Mouse (Mus musculus) intestine, embryonic 16.5 days (tissue): ENCODE data around the gene Coil. TPM values are rescaled to one million over a fixed set of nuclear protein-coding genes. Genes with fewer than 3 reads are reported as not detected.
A peak's percentile ranks its signal among the peaks of the same experiment; 100 is the strongest.
"Not testable (repeated sequence)": the region's sequence is repeated elsewhere in the genome, so short reads cannot be mapped to it uniquely, and the experiment has no call there.

ENCODE experiments used
- ATAC-seq: fragments of 200-750 bp; cut with Nextera tagmentation; 2 replicates; pipeline ENCODE4 v1.8.0; 2017; ENCODE audit warnings: moderate TSS enrichment, moderate library complexity
- H3K27ac ChIP-seq: fragments of 300-500 bp; sonication (generic); 2 replicates; pipeline ENCODE4 v1.5.1; 2014; ENCODE audit warnings: mild to moderate bottlenecking, low read length
- H3K27me3 ChIP-seq: fragments of 300-500 bp; sonication (generic); replicated peaks from 2 replicates; pipeline ENCODE4 v1.6.1; 2014; ENCODE audit warnings: low read length, control low read depth, mixed read lengths; ENCODE audit not compliant: control insufficient read depth, insufficient read depth
- H3K36me3 ChIP-seq: fragments of 300-500 bp; sonication (generic); 2 replicates; pipeline ENCODE4 v1.6.1; 2014; ENCODE audit warnings: low read length, control low read depth; ENCODE audit not compliant: control insufficient read depth, insufficient read depth
- H3K4me1 ChIP-seq: fragments of 300-500 bp; sonication (generic); 2 replicates; pipeline ENCODE4 v1.6.1; 2014; ENCODE audit warnings: low read length, control low read depth, mixed read lengths; ENCODE audit not compliant: control insufficient read depth, insufficient read depth
- H3K4me2 ChIP-seq: fragments of 300-500 bp; sonication (generic); 2 replicates; pipeline ENCODE4 v1.6.1; 2014; ENCODE audit warnings: low read depth, low read length, control low read depth
- H3K4me3 ChIP-seq: fragments of 300-500 bp; sonication (generic); 2 replicates; pipeline ENCODE4 v1.5.1; 2014; ENCODE audit warnings: mild to moderate bottlenecking, low read length
- H3K9ac ChIP-seq: fragments of 300-500 bp; sonication (generic); 2 replicates; pipeline ENCODE4 v1.6.1; 2014; ENCODE audit warnings: low read depth, low read length
- H3K9me3 ChIP-seq: fragments of 300-500 bp; sonication (generic); 2 replicates; pipeline ENCODE4 v1.6.1; 2016; ENCODE audit warnings: low read length, control low read depth; ENCODE audit not compliant: control insufficient read depth
- WGBS: fragments of 180-500 bp; shearing (Covaris S2); extraction: QIAGEN DNeasy Blood & Tissue Kit; methylation state at CpG from one replicate; pipeline ENCODE4 v1.1.7; 2014; 5-methylcytosine and 5-hydroxymethylcytosine counted together
- polyA plus RNA-seq: library from polyadenylated mRNA; unstranded; fragments of >200 nt; fragmentation: Nextera tagmentation; extraction: Ambion mirVana; gene quantifications from 2 replicates; pipeline ENCODE4 v1.2.1, GENCODE M21; 2015

Coil gene
- polyA plus RNA-seq, 1 experiment from 2014 or later = 10.1 TPM

DNA sequence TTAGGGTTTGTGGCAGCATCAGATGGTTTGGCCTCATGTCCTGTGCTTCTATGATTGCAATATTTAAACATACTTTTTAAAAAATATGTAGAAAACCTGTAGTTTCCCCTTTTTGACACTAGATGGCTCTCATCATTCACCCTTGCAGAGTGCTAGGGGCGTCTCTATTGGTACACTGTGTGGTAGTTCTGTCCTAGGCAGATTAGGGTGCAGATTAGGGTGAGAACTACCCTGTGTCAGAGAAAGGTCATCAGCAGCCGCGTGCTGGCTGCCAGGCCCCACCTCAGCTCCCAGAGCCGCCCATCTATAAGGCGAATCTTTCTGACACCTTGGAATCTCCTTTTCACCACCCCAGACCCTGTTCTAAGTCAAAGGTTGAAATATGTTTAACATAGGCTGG is 19.5 kb downstream of the Coil start:
- Histone ChIP-seq H3K9me3 (no peaks in the 10 kb centered on the region), H3K4me2 (no peak overlapping the region), H3K36me3 (peaks cover 2% of the 10 kb centered on the region; the same call in 1 of the 2 replicates), H3K9ac (no peak overlapping the region), H3K4me3 (no peak overlapping the region), H3K27ac (no peak overlapping the region), H3K4me1 (no peaks in the 10 kb centered on the region), H3K27me3 (no peaks in the 10 kb centered on the region)
- ATAC-seq = 0 out of 2 replicates have a peak, but pooled peaks have one; percentile 38
- WGBS = 68% methylated on average over 5 of the region's 5 CpGs

DNA sequence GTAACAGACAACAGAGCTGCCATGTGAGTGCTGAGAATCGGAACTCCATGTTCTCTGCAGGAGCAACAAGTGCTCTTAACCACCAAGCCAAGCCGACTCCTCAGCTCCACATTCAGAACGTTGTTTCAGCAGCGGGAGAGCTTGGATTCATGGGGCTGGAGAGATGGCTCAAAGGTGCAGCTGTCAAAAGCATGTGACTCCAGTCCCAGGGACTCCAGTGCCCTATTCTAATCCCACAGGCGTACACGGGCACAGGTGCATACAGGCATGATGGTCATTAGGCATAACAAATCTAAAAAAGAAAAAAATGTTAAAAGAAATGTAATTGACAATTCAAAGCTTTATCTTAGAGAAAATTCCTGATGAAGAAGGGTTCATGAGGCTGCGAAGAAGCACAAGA is 23.1 kb downstream of the Coil start:
- Histone ChIP-seq H3K4me3 (no peak overlapping the region), H3K27ac (no peak overlapping the region), H3K36me3 (peaks cover 2% of the 10 kb centered on the region; the same call in 1 of the 2 replicates), H3K9me3 (no peaks in the 10 kb centered on the region), H3K9ac (no peak overlapping the region), H3K4me1 (0 out of 2 replicates have a peak, but pooled peaks cover 4% of the 10 kb centered on the region), H3K27me3 (no peaks in the 10 kb centered on the region), H3K4me2 (no peak overlapping the region)
- ATAC-seq = no peak
- whole genome bisulfite sequencing = 55% methylated on average over 7 of the region's 7 CpGs

DNA sequence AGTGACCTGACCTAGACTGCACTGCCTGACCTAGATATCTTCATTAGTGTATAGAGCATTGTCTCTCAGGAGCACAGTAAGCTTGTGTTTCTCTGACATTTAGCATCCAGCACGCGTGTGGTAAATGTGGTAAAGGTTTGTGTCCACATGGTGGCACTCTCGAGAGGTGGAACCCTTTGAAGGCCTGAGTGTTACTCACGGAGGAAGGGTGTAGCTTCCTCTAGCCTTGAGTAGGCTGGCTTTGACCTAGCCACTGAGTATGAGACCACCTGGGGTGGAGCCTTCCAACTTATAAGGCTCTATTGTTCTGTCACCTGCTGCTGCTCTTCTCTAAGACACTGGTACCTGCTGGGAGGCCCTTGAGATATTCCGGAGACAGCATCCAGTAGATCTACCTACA is 23.6 kb downstream of the Coil start:
- H3K27ac ChIP-seq = no peak overlapping the region
- H3K9me3 ChIP-seq = no peaks in the 10 kb centered on the region
- 0 out of 2 replicates have a peak, but pooled peaks cover 5% of the 10 kb centered on the region for H3K4me1 ChIP-seq
- H3K27me3 ChIP-seq = no peaks in the 10 kb centered on the region
- no peak overlapping the region for H3K4me2 ChIP-seq
- peak; percentile 35; the same call in 1 of the 2 replicates for ATAC-seq
- H3K9ac ChIP-seq = 0 out of 2 replicates have a peak overlapping the region, but pooled peaks have one; percentile 17
- H3K4me3 ChIP-seq = no peak overlapping the region
- peaks cover 2% of the 10 kb centered on the region; the same call in 1 of the 2 replicates for H3K36me3 ChIP-seq
- 22% methylated on average over 5 of the region's 5 CpGs for WGBS

DNA sequence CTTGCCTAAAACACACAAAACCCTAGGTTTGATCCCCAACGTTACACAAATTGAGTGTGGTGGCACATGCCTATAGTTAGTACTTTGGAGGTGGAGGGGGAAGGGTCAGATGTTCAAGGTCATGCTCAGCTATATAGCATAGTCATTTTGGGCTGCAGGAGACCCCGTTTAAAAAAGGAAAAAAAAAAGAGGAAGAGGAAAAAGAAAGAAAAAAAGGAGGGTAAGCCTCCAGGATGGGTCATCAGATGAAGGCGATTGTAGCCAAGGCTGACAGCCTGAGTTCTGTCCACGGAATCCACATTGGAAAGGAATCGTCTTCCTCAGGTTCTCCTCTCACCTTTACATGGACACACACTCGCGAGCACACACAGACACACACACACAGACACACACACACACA is 24.4 kb downstream of the Coil start:
- WGBS = 85% methylated on average over 7 of the region's 7 CpGs
- no peak overlapping the region for H3K4me2 ChIP-seq
- ATAC-seq = no peak

DNA sequence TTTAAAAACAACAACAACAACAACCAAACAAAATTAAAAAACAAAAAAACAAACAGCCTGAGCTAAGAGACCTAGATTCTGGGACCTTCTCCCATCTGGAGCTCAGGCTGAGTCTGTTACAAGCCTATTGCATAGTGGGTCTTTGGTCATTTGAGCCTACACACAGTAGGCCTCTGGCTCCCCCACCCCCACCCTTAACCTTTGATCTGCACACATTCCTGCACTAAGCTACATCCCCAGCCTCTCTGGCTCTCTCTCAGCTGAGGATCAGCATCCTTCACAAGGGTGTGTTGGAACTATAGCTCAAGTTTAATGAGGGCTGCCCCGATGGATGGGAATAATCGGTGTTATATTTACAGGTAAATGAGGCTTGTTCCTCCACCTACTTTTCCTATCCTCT is 25.6 kb downstream of the Coil start:
- Histone ChIP-seq H3K4me3 (no peak overlapping the region), H3K9me3 (no peaks in the 10 kb centered on the region), H3K4me2 (no peak overlapping the region), H3K36me3 (no peaks in the 10 kb centered on the region), H3K27me3 (no peaks in the 10 kb centered on the region), H3K4me1 (0 out of 2 replicates have a peak, but pooled peaks cover 8% of the 10 kb centered on the region), H3K27ac (no peak overlapping the region), H3K9ac (no peak overlapping the region)
- WGBS = 83% methylated on average over 2 of the region's 2 CpGs
- no peak for ATAC-seq

More for the DNA sequence above, 24.4 kb downstream of the Coil start:
- H3K27ac ChIP-seq = no peak overlapping the region
- H3K4me3 ChIP-seq = no peak overlapping the region
- no peaks in the 10 kb centered on the region for H3K9me3 ChIP-seq
- no peak overlapping the region for H3K9ac ChIP-seq
- peaks cover 2% of the 10 kb centered on the region; the same call in 1 of the 2 replicates for H3K36me3 ChIP-seq
- 0 out of 2 replicates have a peak, but pooled peaks cover 8% of the 10 kb centered on the region for H3K4me1 ChIP-seq
- no peaks in the 10 kb centered on the region for H3K27me3 ChIP-seq

DNA sequence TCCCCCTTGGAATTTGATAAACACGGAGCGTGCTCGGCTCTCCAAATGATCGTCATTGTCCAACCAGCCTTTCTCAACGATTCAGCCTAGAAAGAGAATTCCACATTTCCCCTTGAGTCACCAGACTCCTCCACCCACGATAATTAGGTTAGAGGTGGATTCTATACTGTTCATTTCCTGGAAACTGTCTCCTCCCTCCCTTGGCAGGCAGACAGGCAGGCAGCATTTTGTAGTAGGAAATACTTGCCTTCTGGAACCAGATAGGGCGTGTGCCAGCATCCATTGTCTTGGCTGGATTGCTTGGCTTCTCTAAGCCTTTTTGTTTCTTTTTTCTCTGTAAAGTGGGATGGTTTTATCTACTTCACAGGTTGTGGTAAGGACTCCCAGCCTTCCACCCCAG is 26.4 kb downstream of the Coil start:
- 56% methylated on average over 7 of the region's 7 CpGs for WGBS
- H3K4me1 ChIP-seq = peaks cover 12% of the 10 kb centered on the region; the same call in 1 of the 2 replicates
- H3K9me3 ChIP-seq = no peaks in the 10 kb centered on the region
- no peak overlapping the region for H3K4me3 ChIP-seq
- no peak overlapping the region for H3K9ac ChIP-seq
- ATAC-seq = peak; percentile 13; the same call in 1 of the 2 replicates
- H3K27me3 ChIP-seq = no peaks in the 10 kb centered on the region
- H3K36me3 ChIP-seq = no peaks in the 10 kb centered on the region
- peak overlapping the region; percentile 34 for H3K27ac ChIP-seq
- no peak overlapping the region; the same call in 1 of the 2 replicates for H3K4me2 ChIP-seq

DNA sequence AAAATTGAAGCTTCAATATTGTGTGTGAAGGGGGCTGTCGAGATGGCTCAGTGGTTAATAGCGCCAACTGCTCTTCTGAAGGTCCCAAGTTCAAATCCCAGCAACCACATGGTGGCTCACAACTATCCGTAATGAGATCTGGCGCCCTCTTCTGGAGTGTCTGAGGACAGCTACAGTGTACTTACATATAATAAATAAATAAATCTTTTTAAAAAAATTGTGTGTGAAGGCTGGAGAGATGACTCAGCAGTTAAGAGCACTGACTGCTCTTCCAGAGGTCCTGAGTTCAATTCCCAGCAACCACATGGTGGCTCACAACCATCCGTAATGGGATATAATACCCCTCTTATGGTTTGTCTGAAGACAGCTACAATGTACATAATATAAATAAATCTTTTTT is 27.3 kb downstream of the Coil start:
- H3K27me3 ChIP-seq, ATAC-seq, H3K9me3 ChIP-seq, H3K4me2 ChIP-seq, H3K4me3 ChIP-seq, H3K9ac ChIP-seq, H3K27ac ChIP-seq, H3K36me3 ChIP-seq: not testable (repeated sequence)
- H3K4me1 ChIP-seq = peaks cover 17% of the 10 kb centered on the region; the same call in 1 of the 2 replicates
- WGBS = 86% methylated on average over 5 of the region's 5 CpGs

DNA sequence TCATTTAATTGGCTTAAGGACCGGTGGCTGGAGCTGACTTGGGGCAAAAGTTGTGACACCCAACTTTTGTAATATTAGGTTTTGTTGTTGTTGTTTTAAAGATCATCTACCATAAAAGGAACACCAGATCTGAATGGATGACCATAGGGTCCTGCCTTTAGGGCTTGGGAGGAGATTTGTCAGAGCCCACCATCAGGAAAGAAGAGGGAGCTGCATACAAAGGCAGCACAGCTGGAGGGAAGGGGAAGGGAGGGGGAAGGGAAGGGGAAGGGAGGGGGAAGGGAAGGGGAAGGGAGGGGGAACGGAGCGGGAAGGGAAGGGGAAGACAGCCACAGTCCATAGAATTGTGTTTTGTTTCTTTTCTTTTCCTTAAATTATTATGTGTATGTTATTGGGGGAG is 28.4 kb downstream of the Coil start:
- Histone ChIP-seq H3K4me3 (no peak overlapping the region), H3K4me1 (peaks cover 28% of the 10 kb centered on the region), H3K9me3 (no peaks in the 10 kb centered on the region), H3K27me3 (no peaks in the 10 kb centered on the region), H3K4me2 (peak overlapping the region; percentile 80; the same call in 1 of the 2 replicates), H3K9ac (no peak overlapping the region), H3K27ac (no peak overlapping the region), H3K36me3 (no peaks in the 10 kb centered on the region)
- WGBS = 24% methylated on average over 3 of the region's 3 CpGs
- ATAC-seq = no peak

DNA sequence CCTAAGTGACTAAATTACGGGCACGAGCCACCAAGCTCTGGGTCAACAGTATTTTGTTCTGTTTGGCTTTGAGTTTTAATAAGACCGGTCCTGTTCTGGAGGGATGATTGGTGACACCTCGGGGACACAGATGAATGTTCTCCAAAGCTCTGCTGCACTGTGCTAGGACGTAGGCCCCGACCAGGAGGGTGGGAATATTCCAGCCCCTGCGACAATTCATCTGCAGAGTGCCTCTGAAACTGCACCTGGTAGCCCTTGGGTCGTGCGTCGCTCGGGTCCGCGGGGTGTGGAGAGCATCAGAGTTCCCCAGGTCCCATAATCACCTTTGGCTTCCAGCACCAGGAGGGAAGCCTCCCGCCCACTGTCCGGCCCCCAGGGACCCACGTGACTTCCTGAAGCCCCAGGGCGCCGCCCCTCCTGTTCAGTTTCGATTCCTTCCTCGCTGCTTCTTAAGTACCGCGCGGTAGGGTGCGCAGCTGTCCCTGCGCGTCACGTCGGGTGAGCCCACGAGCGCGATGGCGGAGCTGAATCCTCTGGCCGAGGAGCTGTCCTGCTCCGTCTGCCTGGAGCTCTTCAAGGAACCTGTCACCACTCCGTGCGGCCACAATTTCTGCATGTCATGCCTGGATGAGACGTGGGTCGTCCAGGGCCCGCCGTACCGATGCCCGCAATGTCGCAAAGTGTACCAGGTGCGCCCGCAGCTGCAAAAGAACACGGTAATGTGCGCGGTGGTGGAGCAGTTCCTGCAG is 29.1 kb downstream of the Coil start, which contains the start of gene Trim25:
Gene Trim25, plus strand, starts transcription at position 403 of the 749 bp plus-strand sequence.
- 3% methylated on average over 48 of the region's 48 CpGs for WGBS
- ATAC-seq = peak; percentile 93

More for the DNA sequence above, 29.1 kb downstream of the Coil start, which contains the start of gene Trim25:
- Histone ChIP-seq H3K4me1 (peaks cover 31% of the 10 kb centered on the region), H3K4me3 (peak within 1 kb of the TSS; percentile 80), H3K36me3 (no peaks in the 10 kb centered on the region), H3K9ac (peak within 1 kb of the TSS; percentile 91), H3K27me3 (no peaks in the 10 kb centered on the region), H3K27ac (peak within 1 kb of the TSS; percentile 78), H3K4me2 (peak within 1 kb of the TSS; percentile 80), H3K9me3 (no peaks in the 10 kb centered on the region)
